Mouse (Mus musculus): ENCODE results near the gene Kmt5c. TPM values are rescaled to one million over a fixed set of nuclear protein-coding genes. Genes with fewer than 3 reads are reported as not detected.

Gene Kmt5c
- 68.0 and 81.2 TPM in 2 replicates for polyA plus RNA-seq (2012; rRNA removed)

GRCm38 (mm10) chr7:4739544-4740275 is at the start of gene Kmt5c:
Kmt5c (plus strand) TSS chr7:4740115.

GRCm38 (mm10) chr7:4690387-4690786 is 49.5 kb upstream of the Kmt5c start, which contains the start of gene Brsk1:
Brsk1 (plus strand) TSS chr7:4690604.

GRCm38 (mm10) chr7:4725169-4725568 is 14.7 kb upstream of the Kmt5c start, which contains the start of gene Tmem150b:
Tmem150b (minus strand) TSS chr7:4725249.

GRCm38 (mm10) chr7:4752821-4753570 is 13.1 kb downstream of the Kmt5c start, which contains the start of gene Cox6b2:
Cox6b2 (minus strand) TSS chr7:4753094.

GRCm38 (mm10) chr7:4771202-4771601 is 31.3 kb downstream of the Kmt5c start, which contains the start of gene Fam71e2:
Fam71e2 (minus strand) TSS chr7:4771302.

GRCm38 (mm10) chr7:4782759-4783158 is 42.8 kb downstream of the Kmt5c start, which contains the start of the genes Il11 and Tmem190:
Il11 (minus strand) TSS chr7:4782859.
Tmem190 (plus strand) TSS chr7:4782937.

GRCm38 (mm10) chr7:4789436-4789935 is 49.6 kb downstream of the Kmt5c start, which contains the start of gene Tmem238:
Tmem238 (minus strand) TSS chr7:4789656.

GRCm38 (mm10) chr7:4792278-4793212 is 52.6 kb downstream of the Kmt5c start, which contains the start of gene Rpl28:
Rpl28 (plus strand) TSS chr7:4792874.

Other genes starting within 250 kb of the Kmt5c start
- gene Ppp1r12c, start 238.4 kb upstream of the Kmt5c start, polyA plus RNA-seq (2012; rRNA removed): 20.8 and 26.5 TPM in 2 replicates
- 4.0 and 12.5 TPM in 2 replicates for gene Tnnt1, start 223.7 kb upstream of the Kmt5c start, polyA plus RNA-seq (2012; rRNA removed)
- gene Tnni3, start 215.9 kb upstream of the Kmt5c start, polyA plus RNA-seq (2012; rRNA removed): 0.36 and 0.44 TPM in 2 replicates
- gene Dnaaf3, start 207.7 kb upstream of the Kmt5c start, polyA plus RNA-seq (2012; rRNA removed): 0.26 and 0.35 TPM in 2 replicates
- gene Syt5, start 192.6 kb upstream of the Kmt5c start, polyA plus RNA-seq (2012; rRNA removed): 0.07 and 0.17 TPM in 2 replicates
- gene Ptprh, start 136.1 kb upstream of the Kmt5c start, polyA plus RNA-seq (2012; rRNA removed): 0.01 TPM in 1 of 2 replicates, not detected in the other
- 28.2 and 34.6 TPM in 2 replicates for gene Tmem86b, start 108.7 kb upstream of the Kmt5c start, polyA plus RNA-seq (2012; rRNA removed)
- gene Ppp6r1, start 81.1 kb upstream of the Kmt5c start, polyA plus RNA-seq (2012; rRNA removed): 27.4 and 32.4 TPM in 2 replicates
- 27.9 and 31.5 TPM in 2 replicates for gene Hspbp1, start 55.0 kb upstream of the Kmt5c start, polyA plus RNA-seq (2012; rRNA removed)
- gene Brsk1, start 49.5 kb upstream of the Kmt5c start, polyA plus RNA-seq (2012; rRNA removed): 0.37 and 0.41 TPM in 2 replicates
- 0.30 and 0.32 TPM in 2 replicates for gene Tmem150b, start 14.9 kb upstream of the Kmt5c start, polyA plus RNA-seq (2012; rRNA removed)
- gene Cox6b2, start 13.0 kb downstream of the Kmt5c start, polyA plus RNA-seq (2012; rRNA removed): 104 and 108 TPM in 2 replicates
- gene Fam71e2, start 31.2 kb downstream of the Kmt5c start, polyA plus RNA-seq (2012; rRNA removed): not detected in 2 replicates
- gene Il11, start 42.7 kb downstream of the Kmt5c start, polyA plus RNA-seq (2012; rRNA removed): 0.02 TPM in 2 replicates
- not detected in 2 replicates for gene Tmem190, start 42.8 kb downstream of the Kmt5c start, polyA plus RNA-seq (2012; rRNA removed)
- gene Tmem238, start 49.5 kb downstream of the Kmt5c start, polyA plus RNA-seq (2012; rRNA removed): 6.5 and 7.0 TPM in 2 replicates
- 272 and 305 TPM in 2 replicates for gene Rpl28, start 52.8 kb downstream of the Kmt5c start, polyA plus RNA-seq (2012; rRNA removed)
- gene Ube2s, start 72.5 kb downstream of the Kmt5c start, polyA plus RNA-seq (2012; rRNA removed): 224 and 291 TPM in 2 replicates
- 0.01 and 0.02 TPM in 2 replicates for gene Shisa7, start 104.6 kb downstream of the Kmt5c start, polyA plus RNA-seq (2012; rRNA removed)
- gene Isoc2b, start 130.1 kb downstream of the Kmt5c start, polyA plus RNA-seq (2012; rRNA removed): 1.9 and 2.1 TPM in 2 replicates
- gene Isoc2a, start 137.0 kb downstream of the Kmt5c start, polyA plus RNA-seq (2012; rRNA removed): 5.9 and 6.6 TPM in 2 replicates
- gene Gm36210, start 166.4 kb downstream of the Kmt5c start, polyA plus RNA-seq (2012; rRNA removed): 0.07 and 0.08 TPM in 2 replicates
- 2.6 and 2.8 TPM in 2 replicates for gene Zfp628, start 175.1 kb downstream of the Kmt5c start, polyA plus RNA-seq (2012; rRNA removed)
- 0.36 and 0.53 TPM in 2 replicates for gene Nat14, start 181.9 kb downstream of the Kmt5c start, polyA plus RNA-seq (2012; rRNA removed)
- gene Ssc5d, start 185.7 kb downstream of the Kmt5c start, polyA plus RNA-seq (2012; rRNA removed): 0.08 and 0.35 TPM in 2 replicates
- gene Sbk2, start 224.3 kb downstream of the Kmt5c start, polyA plus RNA-seq (2012; rRNA removed): not detected in 2 replicates
- gene Sbk3, start 231.1 kb downstream of the Kmt5c start, polyA plus RNA-seq (2012; rRNA removed): 0.02 TPM in 1 of 2 replicates, not detected in the other